Mouse (Mus musculus): Measurements from ENCODE around the gene Uqcc1.
A peak's percentile ranks its signal among the peaks of the same experiment; 100 is the strongest.

The Uqcc1 gene

GRCm38 (mm10) chr2:155929531-155930442, at the start of gene Uqcc1:
Gene Uqcc1 (minus strand): TSS chr2:155930310.
- DNase-seq (ENCODE audit: inconsistent ontology term) = peak; percentile 90

- no peak for DNase-seq (ENCODE audit: inconsistent ontology term)
Observed at GRCm38 (mm10) chr2:155979328-155979991, 49.4 kb upstream of the Uqcc1 start.

GRCm38 (mm10) chr2:155974087-155974731, 44.1 kb upstream of the Uqcc1 start:
- DNase-seq (ENCODE audit: inconsistent ontology term) = no peak

- DNase-seq (ENCODE audit: inconsistent ontology term) = no peak
Observed at GRCm38 (mm10) chr2:155973348-155973747, 43.2 kb upstream of the Uqcc1 start.

- DNase-seq (ENCODE audit: inconsistent ontology term) = no peak
Observed at GRCm38 (mm10) chr2:155962991-155963390, 32.9 kb upstream of the Uqcc1 start.

GRCm38 (mm10) chr2:155961862-155962261, 31.8 kb upstream of the Uqcc1 start:
- no peak for DNase-seq (ENCODE audit: inconsistent ontology term)

GRCm38 (mm10) chr2:155959981-155960380, 29.9 kb upstream of the Uqcc1 start:
- DNase-seq (ENCODE audit: inconsistent ontology term) = no peak

- DNase-seq (ENCODE audit: inconsistent ontology term) = peak; percentile 95
Observed at GRCm38 (mm10) chr2:155956134-155957059, 26.3 kb upstream of the Uqcc1 start, which contains the start of gene Cep250. Gene Cep250 (plus strand): TSS chr2:155956458.

- no peak for DNase-seq (ENCODE audit: inconsistent ontology term)
Observed at GRCm38 (mm10) chr2:155952006-155952405, 21.9 kb upstream of the Uqcc1 start.

GRCm38 (mm10) chr2:155949362-155949761, 19.3 kb upstream of the Uqcc1 start:
- peak; percentile 68 for DNase-seq (ENCODE audit: inconsistent ontology term)

GRCm38 (mm10) chr2:155947390-155948002, 17.4 kb upstream of the Uqcc1 start:
- DNase-seq (ENCODE audit: inconsistent ontology term) = no peak

- DNase-seq (ENCODE audit: inconsistent ontology term) = no peak
Observed at GRCm38 (mm10) chr2:155946499-155946898, 16.4 kb upstream of the Uqcc1 start.

- peak; percentile 42 for DNase-seq (ENCODE audit: inconsistent ontology term)
Observed at GRCm38 (mm10) chr2:155946069-155946468, 16.0 kb upstream of the Uqcc1 start.

- no peak for DNase-seq (ENCODE audit: inconsistent ontology term)
Observed at GRCm38 (mm10) chr2:155945580-155945979, 15.5 kb upstream of the Uqcc1 start.

- DNase-seq (ENCODE audit: inconsistent ontology term) = no peak
Observed at GRCm38 (mm10) chr2:155945124-155945523, 15.0 kb upstream of the Uqcc1 start, which contains the start of gene Gdf5. Gene Gdf5 (minus strand): TSS chr2:155945367.

GRCm38 (mm10) chr2:155944685-155945084, 14.6 kb upstream of the Uqcc1 start:
- no peak for DNase-seq (ENCODE audit: inconsistent ontology term)

- no peak for DNase-seq (ENCODE audit: inconsistent ontology term)
Observed at GRCm38 (mm10) chr2:155943463-155943862, 13.4 kb upstream of the Uqcc1 start.

- no peak for DNase-seq (ENCODE audit: inconsistent ontology term)
Observed at GRCm38 (mm10) chr2:155941697-155942442, 11.8 kb upstream of the Uqcc1 start.

GRCm38 (mm10) chr2:155940681-155941080, 10.6 kb upstream of the Uqcc1 start, which contains the start of gene Gm15557:
Gene Gm15557 (plus strand): TSS chr2:155940728.
- DNase-seq (ENCODE audit: inconsistent ontology term) = no peak

All from Muller cell, postnatal 12 days (primary cell).